Mouse (Mus musculus) erythroblast, embryonic 14.5 days (primary cell): ENCODE measurements around the gene Apbb2.

Source experiments
- GATA1 ChIP-seq: IDR thresholded peaks from 2 replicates; pipeline ENCODE4 v1.6.1; 2012; ENCODE audit warnings: low read length, inconsistent platforms, mixed read lengths
- TAL1 ChIP-seq: IDR thresholded peaks from 3 replicates; pipeline ENCODE4 v1.6.1; 2012; ENCODE audit warnings: low read length, inconsistent platforms, mixed read lengths

- TF ChIP-seq GATA1 (no peak), TAL1 (no peak)
Observed at GRCm38 (mm10) chr5:66517503-66517902, 101.1 kb downstream of the Apbb2 start.
